Mouse (Mus musculus) cerebellum, adult (tissue): Measurements from ENCODE around the gene Pde6d.

Experiments used
- ATAC-seq: cut with Nextera tagmentation; 2 replicates; pipeline ENCODE4 v1.9.2; 2017; ENCODE audit warnings: mild to moderate bottlenecking, moderate library complexity, mixed read lengths; ENCODE audit not compliant: insufficient number of reproducible peaks, low FRiP score, low TSS enrichment

Pde6d gene

DNA sequence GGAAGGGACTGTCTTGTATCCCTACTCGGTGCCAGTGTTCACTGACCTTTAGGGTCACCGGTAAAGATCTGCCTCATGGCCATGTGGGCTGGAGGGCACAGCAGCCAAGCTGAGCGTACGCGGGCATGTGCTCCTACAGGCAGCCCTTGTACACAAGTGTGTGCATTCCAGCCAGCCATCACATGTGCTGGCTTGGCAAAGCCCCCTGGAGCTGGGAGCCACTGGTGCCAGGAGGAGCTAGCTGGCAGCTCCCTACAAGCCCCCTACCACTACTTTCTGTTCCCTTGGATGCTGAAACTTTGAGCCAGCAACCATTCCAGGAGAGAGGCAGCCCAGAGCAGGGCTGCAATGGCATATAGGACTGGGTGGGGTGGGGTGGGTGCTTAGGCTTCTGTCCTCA lies 76.0 kb downstream of the Pde6d start:
- ATAC-seq, result no peak

DNA sequence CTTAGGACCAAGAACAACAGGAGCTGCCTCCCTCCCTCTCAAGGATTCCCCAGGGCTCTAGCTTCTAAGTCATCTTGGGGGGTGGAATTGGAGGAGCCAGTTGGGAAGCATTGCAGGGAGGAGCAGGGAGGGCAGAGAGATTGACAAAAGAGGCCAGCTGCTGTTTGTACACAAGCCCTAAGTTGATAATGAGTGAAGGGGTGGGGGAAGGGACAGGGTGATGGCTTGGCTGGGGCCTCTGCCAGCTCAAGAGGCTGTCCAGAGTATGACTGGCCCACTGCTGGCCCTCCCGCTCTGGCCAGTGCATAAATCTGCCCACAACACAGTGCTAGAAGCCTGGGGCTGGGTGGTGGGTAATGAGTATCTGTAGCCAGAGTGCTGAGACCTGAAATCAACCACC lies 77.0 kb downstream of the Pde6d start:
- no peak for ATAC-seq

DNA sequence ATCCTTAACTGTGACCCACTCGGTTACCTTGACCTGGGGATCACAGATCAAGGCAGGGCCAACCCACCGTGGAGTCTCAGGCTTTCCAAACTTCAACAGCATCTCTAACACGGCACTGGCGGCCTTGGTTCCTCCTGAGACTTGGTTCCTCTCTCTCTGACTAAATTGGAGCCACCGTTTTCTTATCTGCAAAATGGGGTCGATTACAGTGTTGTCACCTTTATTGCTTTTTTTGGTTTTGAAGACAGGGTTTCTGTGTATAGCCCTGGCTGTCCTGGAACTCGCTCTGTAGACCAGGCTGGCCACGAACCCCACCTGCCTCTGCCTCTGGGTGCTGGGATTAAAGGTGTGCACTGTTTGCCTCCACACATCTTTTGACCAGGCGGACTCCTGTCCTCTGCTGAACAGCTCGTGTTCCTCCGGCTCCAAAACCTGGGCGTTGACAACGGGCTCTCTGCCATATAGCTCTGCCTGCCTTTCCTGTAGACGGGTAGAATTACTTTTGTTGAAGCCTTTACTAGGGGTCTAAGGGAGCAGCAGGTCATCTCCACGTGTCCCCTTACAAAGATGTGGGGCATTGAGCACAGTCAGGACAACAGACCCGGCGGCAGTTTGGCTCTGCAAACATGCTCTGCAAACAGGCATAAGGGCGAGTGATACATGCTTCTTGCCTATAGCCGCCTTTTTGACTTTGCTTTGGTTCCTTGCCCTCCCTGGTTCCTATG lies 77.6 kb downstream of the Pde6d start:
- ATAC-seq, result no peak

DNA sequence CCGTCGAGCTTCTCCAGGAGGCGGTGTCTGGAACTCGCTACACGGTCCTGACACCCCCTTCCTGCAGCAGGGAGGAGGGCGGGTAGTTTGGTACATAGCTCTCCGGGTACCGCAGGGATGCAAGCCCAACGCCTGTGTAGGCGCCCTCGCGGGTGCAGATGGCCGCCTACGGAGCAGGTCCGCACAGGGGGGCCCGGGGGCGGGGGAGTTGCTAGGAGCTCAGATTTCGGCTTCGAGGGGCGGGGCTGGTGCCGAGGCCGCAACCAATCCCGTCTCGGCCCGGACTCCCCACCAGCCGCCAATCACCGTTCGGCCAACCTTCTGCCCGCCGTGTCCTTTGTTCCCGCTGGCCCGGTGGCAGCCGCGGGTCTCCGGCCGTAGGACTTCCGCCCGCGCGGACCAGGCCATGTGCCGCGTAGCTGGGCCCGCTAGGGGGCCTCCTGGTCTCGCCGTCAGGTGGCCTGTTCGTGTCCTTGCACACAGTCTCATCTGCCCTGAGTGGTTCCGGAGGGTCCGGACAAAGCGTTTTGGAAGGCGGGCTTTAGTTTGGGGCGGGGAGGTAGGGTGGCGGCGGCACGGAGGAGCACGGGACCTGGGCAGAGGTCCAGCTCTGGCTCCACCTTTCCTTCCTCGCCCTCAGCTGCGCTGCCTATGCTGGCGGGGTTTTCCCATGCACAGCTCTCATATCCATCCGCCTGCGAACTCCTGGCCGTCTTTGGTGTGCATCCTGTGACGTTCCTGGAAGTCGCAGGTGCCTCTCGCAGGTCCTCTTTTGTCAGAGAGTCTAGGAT lies 78.3 kb downstream of the Pde6d start:
- peak; percentile 82 for ATAC-seq

DNA sequence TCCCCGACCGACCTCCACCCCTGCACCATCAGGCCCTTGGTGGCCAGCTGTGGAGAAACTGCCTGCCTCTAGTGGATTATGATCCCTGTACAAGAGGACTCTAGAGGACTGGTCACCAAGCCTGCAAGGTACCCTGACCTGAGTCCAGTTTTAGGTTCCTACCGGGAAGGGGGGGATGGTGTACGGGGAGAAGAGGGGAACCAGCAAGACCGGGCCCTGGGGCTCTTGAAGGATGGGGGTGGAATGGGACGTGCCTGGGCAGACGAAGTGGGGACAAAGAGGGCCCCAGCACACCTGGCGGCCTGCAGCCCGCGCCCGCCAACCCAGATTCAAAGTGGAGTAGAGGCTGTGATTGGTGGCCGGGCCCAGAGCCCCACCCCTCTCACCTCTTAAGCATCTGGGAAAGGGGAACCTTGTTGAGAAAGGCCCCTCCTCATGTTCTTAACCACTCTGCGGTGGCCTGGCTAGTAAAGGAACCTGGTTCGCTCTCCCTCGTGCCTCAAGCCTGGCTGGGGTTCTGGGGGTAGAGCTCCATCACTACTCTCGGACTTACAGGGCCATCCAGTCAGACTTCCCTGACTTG lies 79.2 kb downstream of the Pde6d start:
- no peak for ATAC-seq

DNA sequence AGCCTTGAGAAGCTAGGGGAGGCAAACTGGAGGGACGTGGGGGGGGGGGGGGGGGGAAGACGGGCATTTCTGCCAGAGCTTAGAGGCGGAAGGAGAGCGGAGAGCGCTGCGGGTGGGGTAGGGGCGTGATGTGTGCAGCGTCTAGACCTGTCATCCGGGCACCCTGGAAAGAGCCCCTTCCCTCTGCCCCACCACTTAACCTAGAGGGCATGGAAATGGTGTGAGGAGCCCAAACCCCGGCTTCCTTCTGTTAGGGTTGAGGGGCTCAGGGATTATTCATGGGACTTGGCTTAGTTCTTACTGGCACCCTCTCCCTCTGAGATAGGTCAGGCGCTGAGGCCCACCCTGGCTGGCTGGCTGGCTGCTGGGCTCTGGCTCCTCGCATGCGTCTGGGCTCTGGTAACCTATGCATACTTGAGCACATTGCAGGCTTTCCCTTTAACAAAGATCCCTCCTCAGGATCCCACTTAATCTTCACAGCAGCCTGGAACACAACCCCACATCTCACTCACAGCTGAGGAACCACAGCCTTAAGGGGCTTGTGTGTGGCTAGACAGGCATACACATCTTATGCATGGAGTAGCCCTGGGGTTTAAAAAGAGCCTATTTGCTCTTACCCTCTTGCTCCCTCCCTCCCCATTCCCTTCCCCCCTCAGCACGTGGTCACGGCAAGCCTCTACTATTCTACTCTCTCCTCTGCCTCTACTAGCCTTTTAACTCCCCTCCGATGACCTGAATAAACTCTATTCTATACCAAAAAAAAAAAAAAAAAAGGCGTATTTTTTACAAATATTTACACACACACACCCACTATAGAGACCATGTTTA lies 80.0 kb downstream of the Pde6d start:
- no peak for ATAC-seq

DNA sequence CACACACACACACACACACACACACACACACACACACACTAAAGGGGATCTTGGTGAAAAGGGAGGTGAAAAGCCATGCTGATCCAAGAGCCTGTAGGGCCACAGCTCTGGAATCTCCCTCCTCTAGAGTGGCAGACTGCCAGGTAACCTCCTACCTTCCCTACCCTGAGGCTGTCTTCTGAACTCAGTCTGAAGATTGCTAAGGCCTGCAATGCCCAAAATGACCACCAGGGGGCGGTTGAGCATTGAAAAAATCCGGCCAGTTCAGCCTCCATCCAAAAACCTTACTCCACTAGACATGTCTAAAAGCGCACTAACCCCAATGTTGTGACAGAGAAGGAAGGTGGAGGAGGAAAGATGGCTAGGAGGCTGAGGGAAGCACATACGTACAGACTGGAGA lies 80.9 kb downstream of the Pde6d start:
- peak; percentile 31; the same call in 1 of the 2 replicates for ATAC-seq

DNA sequence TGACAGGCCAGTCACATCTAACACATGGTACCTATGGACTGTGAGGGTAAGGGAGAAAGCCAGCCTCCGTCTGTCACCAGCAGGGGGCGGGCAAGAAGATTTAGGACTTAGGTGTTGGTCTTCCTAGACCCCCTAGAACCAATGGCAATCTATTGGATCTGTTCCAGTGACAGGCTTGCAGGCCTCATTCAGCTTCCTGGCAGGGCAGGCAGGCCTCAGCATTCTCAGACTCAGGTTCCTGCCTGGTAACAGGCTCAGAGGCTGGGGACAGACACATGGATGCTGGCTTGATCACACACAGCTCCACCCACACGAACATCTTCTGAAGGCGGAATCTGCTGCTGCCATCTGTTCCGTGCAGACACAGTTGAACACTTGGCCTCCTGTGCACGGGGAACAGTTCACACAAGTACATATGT lies 81.3 kb downstream of the Pde6d start:
- ATAC-seq, result no peak

DNA sequence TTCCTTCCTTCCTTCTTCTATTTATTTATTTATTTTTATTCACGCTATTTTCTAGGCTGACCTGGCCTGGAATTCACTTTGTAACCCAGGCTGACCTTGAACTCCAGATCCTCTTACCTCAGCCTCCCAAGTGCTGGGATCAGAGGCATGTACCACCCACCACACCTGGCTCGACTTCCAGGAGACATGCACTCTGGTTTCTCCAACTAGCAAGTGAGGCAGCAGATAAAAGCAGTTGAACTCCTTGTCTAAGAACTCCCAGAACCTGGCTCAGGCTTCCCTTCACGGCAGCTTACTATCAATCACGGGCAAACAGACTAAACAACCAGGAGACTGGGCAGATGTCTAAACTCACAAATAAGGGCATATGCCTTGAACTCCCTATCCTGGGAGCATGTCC lies 81.7 kb downstream of the Pde6d start:
- ATAC-seq, result no peak

DNA sequence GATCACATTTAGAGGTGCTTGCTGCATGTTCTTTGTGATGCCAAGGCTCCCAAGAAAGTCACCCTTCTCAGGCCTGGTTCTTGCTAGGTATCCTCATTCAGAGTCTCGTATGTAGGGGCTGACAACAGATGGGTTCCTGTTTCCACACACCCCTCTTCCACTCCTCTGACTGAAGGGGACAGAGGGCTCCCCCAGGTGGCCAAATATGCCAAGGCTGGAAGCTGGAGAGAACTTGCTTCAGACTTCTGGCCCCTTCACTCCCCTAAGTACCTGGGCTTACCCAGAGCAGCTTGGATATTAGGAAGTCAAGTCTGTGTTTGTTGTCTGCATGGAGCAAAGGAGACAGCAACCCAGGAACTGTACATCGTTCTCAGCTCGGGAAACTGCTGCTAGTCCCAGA lies 82.5 kb downstream of the Pde6d start:
- ATAC-seq, result no peak

DNA sequence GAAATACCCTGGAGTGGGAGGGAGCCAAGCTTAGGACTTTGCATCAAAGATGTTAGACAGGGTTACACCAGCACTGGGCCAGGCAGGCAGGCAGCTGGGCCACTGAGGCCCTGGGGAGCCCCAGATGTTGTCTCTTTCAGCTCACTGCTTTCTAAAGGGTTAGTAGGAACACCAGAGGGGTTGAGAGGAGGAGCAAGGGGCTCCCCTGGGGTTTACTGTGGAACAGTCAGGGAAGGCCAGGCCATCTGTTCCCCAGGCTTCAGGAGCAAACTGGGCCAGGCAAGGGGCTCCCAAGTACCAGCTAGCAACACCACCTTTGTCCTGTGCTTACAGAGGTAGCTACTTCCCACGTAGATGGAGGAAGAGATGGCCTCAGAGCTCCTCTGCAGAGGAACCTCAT lies 83.8 kb downstream of the Pde6d start:
- no peak for ATAC-seq

DNA sequence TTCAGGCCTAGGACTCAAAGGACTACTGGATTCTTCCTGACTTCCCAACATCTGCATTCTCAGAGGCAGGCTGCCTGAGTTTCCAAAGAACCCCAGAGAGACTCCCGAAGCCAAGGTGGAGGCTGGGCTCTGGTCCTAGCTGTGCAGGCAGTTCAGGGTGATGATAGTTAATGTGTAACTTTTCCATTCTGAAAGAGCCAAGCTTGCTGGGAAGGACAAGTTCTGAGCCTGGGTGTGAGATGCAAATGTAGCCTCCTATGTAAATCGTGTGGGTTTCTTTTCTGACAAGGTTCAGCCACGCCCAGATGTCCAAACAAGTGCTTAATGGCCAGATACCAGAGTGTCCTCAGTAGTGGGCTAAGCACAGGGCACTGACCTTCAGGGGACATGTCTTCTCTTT lies 84.4 kb downstream of the Pde6d start:
- ATAC-seq, result no peak

DNA sequence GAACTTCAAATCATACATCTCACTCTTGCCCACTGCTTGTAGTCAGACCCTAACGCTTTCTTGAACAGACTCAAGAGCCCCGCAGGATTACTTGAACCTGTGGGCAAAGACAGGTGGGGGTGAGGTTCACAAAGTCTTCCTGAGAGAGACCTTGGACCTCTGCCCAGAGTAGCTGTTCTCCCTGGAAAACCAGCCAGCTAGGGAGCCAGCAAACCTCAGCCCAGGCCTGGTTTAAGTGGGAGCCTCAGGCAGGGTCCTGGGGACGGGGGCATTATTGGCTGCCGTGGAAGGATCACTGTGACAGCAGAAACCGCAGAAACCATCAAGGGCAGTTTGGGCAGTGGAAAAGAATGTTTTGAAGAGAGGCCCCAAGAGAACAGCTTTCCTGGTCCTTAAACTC lies 85.1 kb downstream of the Pde6d start:
- ATAC-seq, result no peak

DNA sequence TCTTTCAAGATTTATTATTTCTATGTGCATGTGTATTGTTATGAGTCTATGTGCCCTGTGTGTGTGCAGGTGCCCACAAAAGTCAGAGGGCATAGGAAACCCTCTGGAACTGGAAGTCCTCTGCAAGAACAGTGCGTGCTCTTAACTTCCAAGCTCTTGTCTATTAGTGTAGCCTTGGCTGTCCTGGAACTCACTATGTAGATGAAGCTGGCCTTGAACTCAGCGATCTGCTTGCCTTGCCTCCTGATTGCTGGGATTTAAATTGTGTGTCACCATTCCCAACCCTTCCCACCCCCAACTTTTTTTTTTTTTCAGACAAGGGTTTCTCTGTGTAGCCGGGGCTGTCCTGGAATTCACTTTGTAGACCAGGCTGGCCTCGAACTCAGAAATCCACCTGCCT lies 86.1 kb downstream of the Pde6d start:
- ATAC-seq, result no peak

DNA sequence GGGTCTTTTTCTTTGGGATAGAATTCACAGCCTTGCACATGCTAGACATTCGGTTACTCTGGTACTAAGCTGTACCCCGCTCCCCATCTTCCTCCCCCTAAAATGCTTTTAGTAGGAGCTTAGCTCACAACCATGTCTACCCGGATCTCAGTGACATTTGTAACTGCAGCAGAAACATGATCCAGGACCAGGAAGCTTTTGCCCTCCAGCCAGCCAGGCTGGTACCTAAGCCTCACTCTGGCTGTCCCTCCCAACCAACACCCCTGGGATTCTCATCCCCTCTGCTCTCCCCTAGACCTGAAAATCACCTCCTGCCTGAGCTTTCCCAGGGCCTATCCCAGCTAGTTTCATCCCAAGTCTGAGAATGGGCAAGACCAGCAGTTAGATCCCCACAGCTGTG lies 88.6 kb downstream of the Pde6d start:
- no peak for ATAC-seq
